Mouse (Mus musculus): ENCODE results near the gene Fscn2. TPM values are rescaled to one million over a fixed set of nuclear protein-coding genes. Genes with fewer than 3 reads are reported as not detected.
"Not testable (repeated sequence)": the region's sequence is repeated elsewhere in the genome, so short reads cannot be mapped to it uniquely, and the experiment has no call there.

Gene Fscn2
- polyA plus RNA-seq, 1 experiment, result not detected

- 34% methylated on average over 5 of the region's 5 CpGs for WGBS
- no peak for DNase-seq (ENCODE audit: low read depth, low spot score)
Observed at GRCm38 (mm10) chr11:120344310-120344920, 16.9 kb upstream of the Fscn2 start.

- DNase-seq (ENCODE audit: low read depth, low spot score), result no peak
- WGBS, result 29% methylated on average over 1 of the region's 1 CpGs
Observed at GRCm38 (mm10) chr11:120345067-120345681, 16.2 kb upstream of the Fscn2 start.

- not testable (repeated sequence) for DNase-seq (ENCODE audit: low read depth, low spot score)
- 1% methylated on average over 11 of the region's 13 CpGs for WGBS
Observed at GRCm38 (mm10) chr11:120346383-120347034, 14.8 kb upstream of the Fscn2 start.

DNA sequence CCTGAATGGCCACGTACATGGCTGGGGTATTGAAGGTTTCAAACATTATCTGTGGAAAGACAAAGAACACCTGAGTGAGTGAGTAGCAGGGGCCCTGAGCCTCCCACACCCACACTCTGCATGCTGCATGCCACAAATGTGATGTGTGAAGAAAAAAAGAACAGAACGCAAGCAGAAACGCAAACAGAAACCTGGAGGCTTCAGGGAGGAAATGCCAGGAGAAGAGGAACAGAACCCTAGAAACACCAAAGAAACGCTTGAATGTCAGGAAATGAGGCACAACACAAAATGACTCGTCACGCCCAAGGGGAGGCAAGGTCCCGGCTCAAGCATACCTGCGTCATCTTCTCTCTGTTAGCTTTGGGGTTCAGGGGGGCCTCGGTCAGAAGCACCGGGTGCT, 14.0 kb upstream of the Fscn2 start:
- DNase-seq (ENCODE audit: low read depth, low spot score), result no peak
- 0% methylated on average over 10 of the region's 10 CpGs for WGBS

- no peak for DNase-seq (ENCODE audit: low read depth, low spot score)
- WGBS, result under 1% methylated on average over 102 of the region's 103 CpGs
Observed at GRCm38 (mm10) chr11:120347791-120348683, 13.3 kb upstream of the Fscn2 start, which contains the start of gene Actg1. Gene Actg1 (minus strand): TSS chr11:120348542.

GRCm38 (mm10) chr11:120348684-120349370, 12.5 kb upstream of the Fscn2 start:
- DNase-seq (ENCODE audit: low read depth, low spot score), result no peak
- WGBS, result 2% methylated on average over 53 of the region's 53 CpGs

DNA sequence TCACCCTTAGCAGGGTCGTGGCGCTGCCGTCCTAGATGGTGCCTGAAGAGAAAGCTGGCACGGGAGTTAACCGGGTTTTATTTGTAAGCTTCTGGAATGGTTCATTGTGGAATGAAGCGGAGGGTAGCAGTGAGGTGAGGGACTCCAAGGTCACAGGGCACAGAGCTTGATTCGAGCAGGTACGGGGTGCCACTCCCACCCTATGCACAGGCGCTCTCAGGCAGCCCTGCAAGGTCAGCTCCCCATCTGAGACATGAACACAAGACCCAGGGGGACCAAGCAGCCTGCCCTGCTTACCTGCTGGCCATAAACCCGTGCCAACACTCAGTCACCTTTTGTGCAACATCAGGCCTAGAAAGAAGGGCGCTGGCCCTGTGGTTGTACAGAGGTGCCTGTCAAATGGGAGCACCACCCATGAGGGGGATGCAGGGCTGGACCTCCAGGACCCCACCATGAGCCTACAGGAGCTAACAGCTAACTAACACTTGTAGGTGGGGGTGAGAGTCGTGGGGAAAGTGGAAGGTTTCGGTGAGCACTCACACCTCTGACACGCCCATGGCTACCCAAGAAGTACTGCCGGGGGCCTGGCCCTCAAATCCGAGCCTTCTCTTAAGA, 11.9 kb upstream of the Fscn2 start:
- under 1% methylated on average over 16 of the region's 16 CpGs for WGBS
- DNase-seq (ENCODE audit: low read depth, low spot score), result no peak

- DNase-seq (ENCODE audit: low read depth, low spot score), result peak; percentile 83
- under 1% methylated on average over 68 of the region's 68 CpGs for WGBS
Observed at GRCm38 (mm10) chr11:120349986-120350702, 11.2 kb upstream of the Fscn2 start.

DNA sequence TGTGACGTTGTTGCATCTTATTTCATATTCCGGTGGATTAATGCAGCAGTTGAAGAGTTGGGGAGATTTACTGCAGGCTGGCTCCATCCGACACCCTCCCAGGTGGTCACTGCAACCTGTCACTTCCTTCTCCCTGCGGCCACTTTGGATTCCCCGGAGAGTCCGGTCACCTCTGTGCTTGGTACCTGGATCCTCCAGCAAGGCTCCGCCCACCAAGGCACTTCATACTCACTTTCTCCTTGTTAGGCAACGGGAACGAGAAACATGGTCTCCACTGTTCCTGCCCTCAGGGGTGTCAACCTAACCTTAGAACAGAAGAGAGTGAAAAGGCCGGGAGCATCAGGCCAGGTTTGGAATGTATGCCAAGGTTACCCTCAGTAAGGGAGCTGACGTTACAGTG, 10.6 kb upstream of the Fscn2 start:
- WGBS, result 8% methylated on average over 11 of the region's 11 CpGs
- no peak for DNase-seq (ENCODE audit: low read depth, low spot score)

- 53% methylated on average over 10 of the region's 10 CpGs for WGBS
- no peak for DNase-seq (ENCODE audit: low read depth, low spot score)
Observed at GRCm38 (mm10) chr11:120351250-120352092, 9.9 kb upstream of the Fscn2 start.

- WGBS, result 82% methylated on average over 5 of the region's 5 CpGs
- not testable (repeated sequence) for DNase-seq (ENCODE audit: low read depth, low spot score)
Observed at GRCm38 (mm10) chr11:120352093-120352350, 9.3 kb upstream of the Fscn2 start.

DNA sequence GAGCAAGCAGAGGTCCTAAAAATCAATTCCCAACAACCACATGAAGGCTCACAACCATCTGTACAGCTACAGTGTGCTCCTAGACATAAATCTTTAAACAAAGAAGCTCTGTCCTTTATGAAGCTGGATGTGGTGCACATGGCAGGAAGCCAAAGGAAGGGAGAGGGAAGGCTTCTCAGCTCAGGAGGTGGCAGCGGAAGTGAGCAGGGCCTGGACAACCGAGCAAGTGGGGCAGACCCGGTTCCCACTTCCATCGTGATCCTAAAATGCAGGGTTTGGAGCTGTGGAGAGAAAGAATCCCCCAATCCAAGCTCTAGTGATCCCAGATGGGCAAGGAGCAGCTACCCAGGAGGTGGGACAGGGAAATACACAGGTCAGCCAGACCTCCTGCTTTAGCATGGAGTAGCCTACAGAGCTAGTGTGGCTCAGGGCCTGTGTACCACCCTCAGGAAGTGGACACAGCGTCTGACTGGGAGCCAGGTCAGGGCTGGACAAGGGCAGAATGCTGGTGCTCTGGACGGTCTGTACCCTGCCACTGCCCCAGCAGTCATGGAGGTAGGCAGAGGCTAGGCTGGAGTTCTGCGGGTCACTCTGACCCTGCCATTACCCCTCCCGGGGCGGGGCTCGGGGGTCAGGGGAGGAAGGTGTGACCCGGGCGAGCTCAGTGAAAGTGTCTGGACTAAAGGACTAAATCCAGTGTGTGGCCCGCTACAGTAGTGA, 8.6 kb upstream of the Fscn2 start:
- DNase-seq (ENCODE audit: low read depth, low spot score), result no peak
- WGBS, result 34% methylated on average over 13 of the region's 13 CpGs

DNA sequence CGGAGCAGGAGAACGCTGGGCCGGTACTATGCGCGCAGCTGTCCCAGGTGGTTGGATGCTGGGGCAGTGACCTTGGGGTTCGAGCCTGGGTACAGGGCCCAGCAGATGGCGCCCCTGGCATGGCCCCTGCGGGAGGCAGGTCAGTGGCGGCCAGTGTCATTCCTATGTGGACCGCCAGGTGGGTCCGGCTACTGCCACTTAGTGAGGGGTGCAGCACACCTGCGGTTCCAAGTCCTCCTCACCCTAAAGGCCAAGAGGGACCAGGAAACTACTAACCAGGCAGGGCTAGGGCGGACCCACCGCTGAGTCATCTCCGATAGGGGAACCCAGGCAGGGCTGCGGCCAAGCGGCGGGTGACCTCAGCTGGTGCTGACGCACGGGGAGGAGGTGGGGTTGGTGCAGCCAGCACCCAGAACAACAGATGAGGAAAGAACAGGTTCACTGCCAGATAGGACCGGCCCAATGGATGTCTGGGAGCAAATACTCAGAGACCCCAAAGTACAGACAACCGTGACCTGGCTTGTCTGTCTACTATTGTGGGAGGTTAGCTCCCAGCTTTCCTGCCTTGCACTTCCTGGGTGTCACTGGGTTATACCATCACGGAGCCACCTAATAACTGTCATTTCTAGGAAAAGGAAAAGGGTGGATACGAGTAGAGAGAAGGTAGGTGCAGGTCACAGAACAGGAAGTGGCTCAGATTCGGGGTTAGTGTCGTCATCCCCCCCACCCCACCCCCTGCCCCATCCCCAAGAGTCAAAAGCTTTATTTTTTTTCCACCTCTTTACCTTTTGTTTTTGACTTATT, 7.6 kb upstream of the Fscn2 start:
- DNase-seq (ENCODE audit: low read depth, low spot score), result no peak
- WGBS, result 5% methylated on average over 26 of the region's 26 CpGs

- DNase-seq (ENCODE audit: low read depth, low spot score), result no peak
- 61% methylated on average over 17 of the region's 17 CpGs for WGBS
Observed at GRCm38 (mm10) chr11:120354304-120355276, 6.7 kb upstream of the Fscn2 start.

DNA sequence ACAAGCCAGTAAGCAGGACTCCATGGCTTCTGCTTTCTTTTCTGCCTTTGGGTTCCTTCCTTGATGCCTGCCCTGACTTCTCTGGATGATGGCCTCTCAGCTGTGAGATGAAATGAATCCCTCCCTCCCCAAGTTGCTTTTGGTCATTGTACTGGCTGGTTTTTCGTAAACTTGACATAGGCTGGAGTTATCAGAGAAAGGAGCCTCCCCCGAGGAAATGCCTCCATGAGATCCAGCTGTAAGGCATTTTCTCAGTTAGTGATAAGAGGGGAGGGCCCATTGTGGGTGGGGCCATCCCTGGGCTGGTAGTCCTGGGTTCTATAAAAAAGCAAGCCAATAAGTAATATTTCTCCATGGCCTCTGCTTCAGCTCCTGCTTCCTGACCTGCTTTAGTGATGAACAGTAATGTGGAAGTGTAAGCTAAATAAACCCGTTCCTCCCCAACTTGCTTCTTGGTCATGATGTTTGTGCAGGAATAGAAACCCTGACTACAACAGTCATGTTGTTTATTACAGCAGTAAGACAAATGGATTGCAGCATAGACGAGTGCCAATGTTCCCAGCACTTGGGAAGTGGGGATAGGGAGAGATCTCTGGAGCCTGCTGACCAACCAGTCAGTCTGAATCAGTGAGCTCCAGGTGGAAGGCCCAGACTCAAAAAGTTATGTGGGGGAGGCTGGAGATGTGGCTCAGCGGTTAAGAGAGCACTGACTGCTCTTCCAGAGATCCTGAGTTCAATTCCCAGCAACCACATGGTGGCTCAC, 5.9 kb upstream of the Fscn2 start:
- 41% methylated on average over 5 of the region's 5 CpGs for WGBS
- no peak for DNase-seq (ENCODE audit: low read depth, low spot score)

All from large intestine, adult 2 months (tissue).